Mouse (Mus musculus): ENCODE measurements at regions not wholly inside any gene's neighbourhood (a gene's known extent, or its start where the extent isn't known, plus 50 kb on each side); places are given as distances from the start of the nearest gene placed in this dataset.

DNA sequence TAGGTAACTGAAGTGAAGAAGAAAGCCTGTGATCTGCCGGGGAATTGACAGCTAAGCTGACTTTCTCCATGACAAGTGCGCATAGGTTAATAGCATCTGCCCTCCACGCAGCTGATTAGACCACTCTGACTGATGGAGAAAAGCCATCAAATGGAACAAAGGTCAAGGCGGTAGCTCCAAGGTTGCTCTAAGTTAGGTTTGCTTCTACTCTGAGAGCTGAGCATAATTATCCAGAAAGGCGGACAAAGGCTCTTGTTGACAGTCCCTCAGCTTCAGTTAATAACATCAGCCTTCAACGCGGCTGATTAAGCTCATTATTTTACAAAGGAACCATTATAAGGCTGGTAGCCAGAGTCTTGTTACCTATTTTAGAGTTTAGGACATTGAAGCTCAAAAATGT is 54.0 kb upstream of the Enpep start:
- WGBS, result 58% methylated on average over 7 of the region's 7 CpGs
- Histone ChIP-seq H3K9ac (no peak overlapping the region), H3K27ac (no peak overlapping the region), H3K4me1 (0 out of 2 replicates have a peak, but pooled peaks cover 2% of the 10 kb centered on the region), H3K4me2 (no peak overlapping the region), H3K4me3 (no peak overlapping the region), H3K27me3 (no peaks in the 10 kb centered on the region), H3K9me3 (no peaks in the 10 kb centered on the region), H3K36me3 (no peaks in the 10 kb centered on the region)
- no peak for ATAC-seq (ENCODE audit: borderline replicate concordance, extremely low read depth, low FRiP score, low TSS enrichment)

DNA sequence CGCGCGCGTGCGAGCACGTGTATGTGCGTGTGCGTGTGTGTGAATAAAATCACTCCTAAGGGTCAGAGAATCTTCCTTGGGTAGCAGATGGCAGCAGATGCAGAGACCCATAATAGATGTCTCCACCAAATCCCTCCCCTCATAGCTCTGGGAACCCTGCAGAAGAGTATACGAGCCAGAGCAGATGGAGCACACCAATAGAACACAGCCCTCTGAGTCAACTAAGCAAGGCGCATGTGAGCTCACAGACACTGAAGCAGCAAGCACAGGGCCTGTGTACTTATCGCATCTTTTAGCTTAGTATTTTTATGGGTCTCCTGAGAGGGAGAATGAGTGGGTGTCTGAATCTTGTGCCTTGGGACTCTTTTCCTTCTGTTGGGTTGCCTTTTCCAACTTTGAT is 58.0 kb upstream of the Enpep start:
- H3K36me3 ChIP-seq, result no peaks in the 10 kb centered on the region
- H3K9me3 ChIP-seq, result no peaks in the 10 kb centered on the region
- H3K4me3 ChIP-seq, result no peak overlapping the region
- peaks cover 16% of the 10 kb centered on the region for H3K4me1 ChIP-seq
- no peak overlapping the region for H3K9ac ChIP-seq
- H3K27me3 ChIP-seq, result no peaks in the 10 kb centered on the region
- H3K27ac ChIP-seq, result no peak overlapping the region
- H3K4me2 ChIP-seq, result no peak overlapping the region
- ATAC-seq (ENCODE audit: borderline replicate concordance, extremely low read depth, low FRiP score, low TSS enrichment), result no peak
- 90% methylated on average over 11 of the region's 11 CpGs for WGBS

DNA sequence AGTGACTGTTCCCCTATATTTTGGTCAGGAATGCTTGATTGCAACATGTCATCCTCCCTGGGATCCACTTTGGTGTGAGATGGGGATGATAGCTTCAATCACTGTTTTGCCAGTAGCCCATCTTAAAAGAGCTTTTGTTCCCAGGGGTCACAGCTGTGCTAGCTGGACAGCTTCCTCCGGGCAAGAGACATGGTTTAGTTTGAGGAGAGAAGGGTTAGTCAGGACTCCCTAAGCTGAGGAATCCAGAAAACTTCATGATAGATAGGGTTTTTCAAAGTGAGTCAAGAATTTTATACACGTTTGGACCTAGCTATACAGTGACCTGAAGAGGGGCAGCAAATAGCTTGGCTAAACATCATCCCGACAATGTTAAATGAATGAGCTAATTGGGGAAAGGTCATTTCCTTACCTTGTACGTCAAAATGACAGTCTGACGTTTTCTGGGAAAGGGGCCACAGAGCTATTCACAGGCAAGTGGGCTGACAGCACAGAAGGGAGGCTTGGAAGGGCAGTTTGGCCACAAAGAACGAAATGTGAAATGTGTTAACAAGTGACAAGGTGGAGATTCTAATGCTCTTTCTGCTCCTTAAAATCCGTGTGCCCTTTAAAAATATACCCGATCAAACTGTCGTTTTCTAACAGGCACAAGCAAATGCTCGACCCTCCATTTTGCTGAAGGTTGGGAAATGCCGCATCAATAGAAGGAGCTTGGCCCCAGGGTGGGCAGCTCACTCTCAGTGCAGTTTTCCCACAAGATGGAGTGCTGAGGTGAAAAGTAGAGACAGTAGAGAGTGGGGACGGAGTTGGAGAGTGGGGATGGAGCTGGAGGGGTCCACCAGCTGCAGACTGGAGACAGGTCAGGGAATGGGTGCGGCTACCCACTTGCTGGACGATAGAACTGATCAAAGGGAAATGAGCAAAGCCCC is 59.6 kb upstream of the Enpep start:
- H3K27ac ChIP-seq, result peak overlapping the region; percentile 24; the same call in 1 of the 2 replicates
- H3K4me3 ChIP-seq, result no peak overlapping the region
- ATAC-seq (ENCODE audit: borderline replicate concordance, extremely low read depth, low FRiP score, low TSS enrichment), result peak; percentile 74; the same call in 1 of the 2 replicates
- H3K4me1 ChIP-seq, result peaks cover 16% of the 10 kb centered on the region
- H3K36me3 ChIP-seq, result no peaks in the 10 kb centered on the region
- WGBS, result 25% methylated on average over 14 of the region's 14 CpGs
- H3K9me3 ChIP-seq, result no peaks in the 10 kb centered on the region
- no peaks in the 10 kb centered on the region for H3K27me3 ChIP-seq
- no peak overlapping the region for H3K4me2 ChIP-seq
- no peak overlapping the region for H3K9ac ChIP-seq

DNA sequence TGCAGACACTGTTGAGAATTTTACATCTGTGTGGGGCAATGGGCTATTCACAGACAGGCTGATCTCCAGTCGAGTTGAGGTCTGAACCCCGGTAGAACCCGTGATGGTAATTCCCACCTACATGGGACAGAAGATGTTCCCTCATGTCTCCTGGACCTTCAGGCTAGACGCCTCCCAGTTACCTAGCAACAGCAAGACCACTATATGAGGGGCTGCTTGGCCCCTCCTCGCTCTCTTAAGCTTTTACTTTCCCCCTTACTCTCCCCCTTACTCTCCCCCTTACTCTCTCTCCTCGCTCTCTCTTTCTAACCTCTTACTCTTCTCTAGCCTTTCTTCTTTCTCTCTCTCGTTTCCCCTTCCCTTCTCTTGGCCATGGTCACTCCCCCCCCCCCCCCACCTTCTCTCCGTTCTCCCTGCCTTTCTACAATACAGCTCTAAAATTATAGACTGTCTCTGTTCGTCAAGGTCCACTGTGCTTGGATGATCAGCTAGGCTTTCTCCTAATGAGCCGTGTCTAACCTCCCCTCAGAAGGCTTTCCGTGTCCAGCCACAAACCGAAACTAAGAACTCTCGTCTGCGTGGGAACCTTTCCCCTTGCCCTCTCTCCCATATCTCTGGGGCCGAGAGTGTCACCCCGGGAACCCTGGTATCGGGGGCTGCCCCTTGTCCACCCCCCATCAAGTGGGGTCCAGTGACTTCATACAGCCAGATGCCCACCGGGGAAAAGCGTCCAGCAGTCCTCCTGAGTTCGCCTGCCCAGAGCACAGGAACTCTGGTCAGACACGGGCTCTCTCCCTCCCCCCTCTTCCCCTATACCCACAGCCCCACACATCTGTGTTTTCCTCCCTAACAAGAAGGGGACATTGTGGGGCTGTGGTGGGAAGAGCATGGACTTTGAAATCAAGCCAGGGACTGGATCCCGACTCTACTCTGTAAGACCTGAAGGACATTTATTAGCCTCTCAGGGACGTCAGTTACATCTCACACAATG is 60.6 kb upstream of the Enpep start:
- Histone ChIP-seq H3K36me3 (no peaks in the 10 kb centered on the region), H3K27me3 (no peaks in the 10 kb centered on the region), H3K4me1 (peaks cover 16% of the 10 kb centered on the region), H3K9ac (no peak overlapping the region), H3K4me2 (peak overlapping the region; percentile 27; the same call in 1 of the 2 replicates), H3K9me3 (no peaks in the 10 kb centered on the region), H3K27ac (0 out of 2 replicates have a peak overlapping the region, but pooled peaks have one; percentile 17), H3K4me3 (no peak overlapping the region)
- 71% methylated on average over 23 of the region's 23 CpGs for WGBS
- ATAC-seq (ENCODE audit: borderline replicate concordance, extremely low read depth, low FRiP score, low TSS enrichment), result no peak

DNA sequence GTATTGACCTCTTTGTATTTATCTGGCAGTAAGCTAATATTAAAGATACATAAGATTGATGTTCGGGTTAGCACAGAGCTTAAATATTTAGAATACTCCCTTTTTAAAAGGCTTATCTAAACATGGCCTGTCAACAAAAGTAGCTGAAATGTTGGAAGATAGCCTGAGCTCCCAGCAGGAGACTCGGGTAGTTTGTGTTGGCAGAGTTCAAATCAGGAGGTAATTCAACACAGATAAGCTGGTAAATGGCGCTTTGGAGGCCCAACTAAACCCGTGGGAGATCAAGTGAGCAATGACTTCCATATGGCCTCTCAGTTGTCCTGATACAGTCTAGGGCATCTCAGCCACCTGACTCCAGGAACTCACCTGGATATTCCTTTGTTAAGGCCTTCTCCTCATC is 65.0 kb upstream of the Enpep start:
- no peak overlapping the region for H3K4me2 ChIP-seq
- H3K9me3 ChIP-seq, result no peaks in the 10 kb centered on the region
- no peak overlapping the region for H3K27ac ChIP-seq
- no peak for ATAC-seq (ENCODE audit: borderline replicate concordance, extremely low read depth, low FRiP score, low TSS enrichment)
- H3K27me3 ChIP-seq, result no peaks in the 10 kb centered on the region
- no peak overlapping the region for H3K9ac ChIP-seq
- no peaks in the 10 kb centered on the region for H3K36me3 ChIP-seq
- H3K4me3 ChIP-seq, result no peak overlapping the region
- WGBS, result 19% methylated on average over 4 of the region's 4 CpGs
- peaks cover 8% of the 10 kb centered on the region for H3K4me1 ChIP-seq

DNA sequence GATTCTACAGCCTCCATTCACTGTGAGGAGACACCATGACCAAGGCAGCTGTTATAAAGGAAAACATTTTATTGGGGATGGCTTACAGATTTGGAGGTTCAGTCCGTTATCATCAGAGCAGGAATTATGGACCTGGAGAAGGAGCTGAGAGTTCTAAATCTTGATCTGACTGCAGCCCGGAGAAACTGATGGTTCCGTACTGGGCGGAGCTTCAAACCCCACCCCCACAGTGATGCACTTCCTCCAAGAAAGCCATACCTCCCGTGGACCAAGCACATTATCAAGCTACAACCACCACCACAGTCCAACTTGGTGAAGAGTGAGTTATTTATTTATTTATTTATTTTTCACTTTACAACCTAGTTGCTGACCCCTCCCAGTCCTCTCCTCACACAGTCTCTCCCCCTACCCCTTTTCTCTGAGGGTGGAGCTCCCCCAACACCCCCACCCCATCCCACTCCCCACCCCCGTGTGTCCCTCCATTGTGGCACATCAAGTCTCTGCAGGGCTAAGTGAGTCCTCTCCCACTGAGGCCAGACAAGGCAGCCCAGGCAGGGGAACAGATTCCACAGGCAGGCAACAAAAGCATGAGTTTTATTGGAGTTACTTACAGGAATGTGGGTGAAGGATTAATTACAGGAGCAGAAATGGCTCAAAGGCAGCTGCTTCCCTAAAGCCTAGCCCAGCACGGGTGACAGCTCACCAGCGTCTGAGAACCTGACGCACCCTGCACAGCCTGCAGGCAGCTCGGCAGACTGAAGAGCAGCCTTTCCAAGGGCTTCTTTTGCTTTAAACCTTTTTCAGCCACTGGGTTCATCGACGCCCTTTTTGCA is 67.8 kb upstream of the Enpep start:
- Histone ChIP-seq H3K27me3 (no peaks in the 10 kb centered on the region), H3K4me2 (no peak overlapping the region), H3K9ac (no peak overlapping the region), H3K9me3 (no peaks in the 10 kb centered on the region), H3K4me3 (no peak overlapping the region), H3K27ac (no peak overlapping the region), H3K4me1 (no peaks in the 10 kb centered on the region), H3K36me3 (no peaks in the 10 kb centered on the region)
- no peak for ATAC-seq (ENCODE audit: borderline replicate concordance, extremely low read depth, low FRiP score, low TSS enrichment)
- WGBS, result 76% methylated on average over 12 of the region's 12 CpGs

DNA sequence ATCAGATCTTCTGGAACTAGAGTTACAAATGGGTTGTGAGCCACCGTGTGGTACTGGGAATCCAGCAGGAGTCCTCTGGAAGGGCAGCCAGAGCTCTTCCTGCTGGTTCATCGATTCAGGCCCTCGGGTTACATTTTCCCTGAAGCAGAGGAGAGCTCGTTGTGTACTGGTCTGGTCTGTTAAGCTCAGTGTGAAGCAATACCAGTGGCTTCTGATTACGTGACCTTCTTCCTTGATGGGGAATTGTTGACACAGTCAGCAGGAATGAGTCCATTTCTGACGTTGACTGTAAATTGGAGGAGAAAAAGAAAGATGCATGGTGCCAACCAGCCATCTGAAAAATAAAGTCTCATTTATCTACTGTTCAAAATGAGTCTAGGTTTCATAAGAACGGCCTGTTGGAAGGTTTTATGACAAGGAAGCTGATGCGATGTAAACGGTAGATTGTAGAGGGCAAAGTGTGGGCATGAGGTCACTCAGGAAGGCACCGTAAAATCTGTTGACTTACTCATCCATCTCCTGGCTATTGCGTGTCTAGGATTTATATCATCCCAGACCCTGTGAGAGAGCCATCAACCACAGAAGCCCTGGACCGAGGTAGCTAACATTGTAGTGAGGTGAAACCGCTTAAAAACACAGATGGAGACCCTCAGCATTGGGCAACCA is 79.0 kb upstream of the Enpep start:
- H3K9me3 ChIP-seq, result no peaks in the 10 kb centered on the region
- H3K4me1 ChIP-seq, result no peaks in the 10 kb centered on the region
- H3K27me3 ChIP-seq, result no peaks in the 10 kb centered on the region
- H3K4me2 ChIP-seq, result no peak overlapping the region
- H3K4me3 ChIP-seq, result no peak overlapping the region
- 84% methylated on average over 13 of the region's 13 CpGs for WGBS
- no peaks in the 10 kb centered on the region for H3K36me3 ChIP-seq
- no peak for ATAC-seq (ENCODE audit: borderline replicate concordance, extremely low read depth, low FRiP score, low TSS enrichment)
- no peak overlapping the region for H3K27ac ChIP-seq
- no peak overlapping the region for H3K9ac ChIP-seq

DNA sequence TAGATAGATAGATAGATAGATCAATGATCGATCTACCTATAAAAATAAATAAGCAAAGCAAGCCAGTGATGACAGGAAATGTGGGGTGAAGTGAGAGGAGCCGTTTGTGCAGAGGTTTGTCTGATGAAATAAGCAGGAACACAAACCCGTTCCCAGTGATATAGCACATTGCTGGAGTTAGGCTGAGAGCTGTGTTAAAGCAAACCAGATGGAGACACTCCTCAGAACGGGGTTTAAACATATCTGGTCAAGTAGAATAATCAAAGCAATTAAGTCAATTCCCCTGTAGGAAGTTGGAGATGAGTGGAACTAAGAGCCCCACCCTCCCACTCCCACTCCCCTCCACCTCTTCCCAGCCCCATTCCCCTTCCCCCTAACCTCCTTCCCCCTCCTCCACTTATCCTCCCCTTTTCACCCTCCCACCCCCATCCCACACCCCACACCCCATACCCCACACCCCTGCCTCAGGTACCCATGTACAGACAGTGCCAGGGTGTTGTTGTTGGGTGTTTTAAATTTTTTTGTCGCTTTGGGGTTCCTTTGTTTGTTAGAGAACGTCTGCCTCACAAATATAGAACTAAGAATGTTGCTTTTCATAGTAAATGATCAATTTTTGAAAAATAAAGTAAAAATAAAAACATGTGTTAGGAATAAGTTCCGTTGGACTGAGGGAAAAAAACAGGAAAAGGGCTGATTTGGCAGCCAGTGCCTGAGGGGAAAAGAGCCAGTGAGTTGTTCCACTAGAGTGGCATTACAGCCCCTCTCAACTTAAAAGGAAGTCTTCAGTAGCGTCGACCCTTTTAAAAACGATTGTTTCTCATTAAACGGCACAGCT is 79.8 kb upstream of the Enpep start:
- Histone ChIP-seq H3K27me3 (no peaks in the 10 kb centered on the region), H3K4me2 (no peak overlapping the region), H3K9ac (no peak overlapping the region), H3K4me1 (no peaks in the 10 kb centered on the region), H3K27ac (no peak overlapping the region), H3K9me3 (no peaks in the 10 kb centered on the region), H3K36me3 (no peaks in the 10 kb centered on the region), H3K4me3 (no peak overlapping the region)
- WGBS, result 62% methylated on average over 11 of the region's 11 CpGs
- ATAC-seq (ENCODE audit: borderline replicate concordance, extremely low read depth, low FRiP score, low TSS enrichment), result no peak

DNA sequence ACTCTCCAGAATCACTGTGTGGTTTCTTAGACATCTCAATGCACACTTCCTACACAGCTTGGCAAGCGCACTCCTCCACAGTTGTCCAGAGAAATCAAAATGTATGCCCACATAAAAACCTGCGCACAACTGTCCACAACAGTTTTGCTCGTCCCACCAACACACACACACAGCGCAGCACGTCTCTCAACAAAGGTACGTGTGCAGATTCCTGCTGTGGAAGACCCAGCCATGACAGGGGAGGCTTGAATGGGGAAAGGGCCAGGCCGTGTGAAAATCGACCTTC is 80.4 kb upstream of the Enpep start:
- Histone ChIP-seq H3K9ac (no peak overlapping the region), H3K4me1 (no peaks in the 10 kb centered on the region), H3K4me2 (no peak overlapping the region), H3K27ac (no peak overlapping the region), H3K36me3 (no peaks in the 10 kb centered on the region), H3K27me3 (no peaks in the 10 kb centered on the region), H3K4me3 (no peak overlapping the region), H3K9me3 (no peaks in the 10 kb centered on the region)
- no peak for ATAC-seq (ENCODE audit: borderline replicate concordance, extremely low read depth, low FRiP score, low TSS enrichment)
- WGBS, result 93% methylated on average over 8 of the region's 8 CpGs

DNA sequence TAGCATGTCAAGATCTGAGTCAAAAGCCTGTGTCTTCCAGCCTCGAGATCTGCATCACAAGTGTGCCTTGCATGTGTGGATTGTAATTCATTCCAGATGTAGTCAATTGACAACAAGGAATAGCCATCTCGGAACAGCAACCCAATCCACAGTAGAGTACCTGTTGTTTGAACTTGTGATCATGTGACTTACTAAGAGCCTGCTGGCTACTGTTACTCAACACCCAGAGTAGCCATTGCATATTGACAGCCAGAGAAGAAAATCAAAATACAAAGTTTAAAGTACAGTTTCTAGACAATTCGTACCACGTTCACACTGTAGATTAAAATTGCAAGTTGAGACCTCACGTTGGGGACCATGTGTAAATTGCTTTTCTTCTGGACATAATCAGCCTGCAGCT is 83.1 kb upstream of the Enpep start:
- no peak overlapping the region for H3K27ac ChIP-seq
- H3K27me3 ChIP-seq, result no peaks in the 10 kb centered on the region
- no peaks in the 10 kb centered on the region for H3K36me3 ChIP-seq
- no peak overlapping the region for H3K4me2 ChIP-seq
- H3K4me3 ChIP-seq, result no peak overlapping the region
- no peaks in the 10 kb centered on the region for H3K4me1 ChIP-seq
- H3K9me3 ChIP-seq, result no peaks in the 10 kb centered on the region
- WGBS, result 75% methylated on average over 5 of the region's 5 CpGs
- H3K9ac ChIP-seq, result no peak overlapping the region
- ATAC-seq (ENCODE audit: borderline replicate concordance, extremely low read depth, low FRiP score, low TSS enrichment), result no peak
